Mouse (Mus musculus) cerebellum, postnatal 14 days (tissue): ENCODE measurements at regions not wholly inside any gene's neighbourhood (a gene's known extent, or its start where the extent isn't known, plus 50 kb on each side); places are given as distances from the start of the nearest gene placed in this dataset.

ENCODE experiments used
- DNase-seq, 2 experiments: peaks; one replicate each; pipeline ENCODE4 v3.0.0; 2021; ENCODE audit warnings: mixed read lengths in 2 of 2

- DNase-seq, result peak; percentile 49 to 56
Measured at GRCm38 (mm10) chrX:44228847-44229246, 139.3 kb downstream of the Dcaf12l2 start.
